17 mouse cellular contexts compared by ENCODE assay signal in the genomic region with DNA sequence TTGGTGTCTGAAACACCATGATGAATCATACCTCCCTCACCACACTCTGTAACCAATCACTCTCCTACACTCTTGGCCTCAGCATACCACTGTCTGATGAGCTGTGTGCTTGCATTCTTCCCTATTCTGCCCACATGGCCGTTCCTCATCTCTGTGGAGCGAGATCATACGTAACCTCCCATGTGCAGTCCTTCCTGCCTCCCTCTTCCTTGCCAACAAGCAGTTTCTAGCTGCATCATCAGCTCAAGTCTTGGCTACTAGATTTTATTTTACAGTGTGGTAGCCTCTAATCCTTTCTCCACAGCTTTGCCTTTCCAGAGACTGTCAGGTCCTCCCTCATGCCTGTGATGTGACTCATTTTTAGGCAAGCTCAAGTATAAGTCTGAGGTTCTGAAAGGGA. TPM values are rescaled to one million over a fixed set of nuclear protein-coding genes. Genes with fewer than 3 reads are reported as not detected.
DNase-seq lines count a peak whose midpoint lies in the region; ATAC-seq and TF ChIP-seq lines count a peak whose summit lies in the region.
"Had no signal": no experiment of that assay in that cellular context is flagged by ENCODE, and none has a peak within 500 bp of the region (broad histone marks: within the 10 kb centered on the region; RNA-seq: fewer than 3 reads in every experiment).

No protein-coding gene starts in this region.

- intact Hi-C loops in gastrocnemius, postnatal 14 days (cut with DNase I; ENCODE audit: low total_unique reads): no loop called here
- intact Hi-C loops in left cerebral cortex, postnatal 25 days (cut with DNase I): no loop called here
- intact Hi-C loops in left cerebral cortex, postnatal 14 days (cut with DNase I): no loop called here

- no peak for TF ChIP-seq CTCF in C2C12 (IDR thresholded peaks at IDR 0.05; ENCODE audit: control insufficient read depth, insufficient read depth, insufficient read length)

- H3ac ChIP-seq in C2C12 (ENCODE audit: control insufficient read depth, insufficient read length, low read depth): peak overlapping the region; percentile 41

- H3K27me3 ChIP-seq in C2C12 (ENCODE audit: control insufficient read depth, insufficient read depth, insufficient read length): no peaks in the 10 kb centered on the region
- H3K27me3 ChIP-seq: midbrain, embryonic 15.5 days had no signal

- no peaks in the 10 kb centered on the region for H3K36me3 ChIP-seq in C2C12 (ENCODE audit: control insufficient read depth, insufficient read depth)
- H3K36me3 ChIP-seq: midbrain, embryonic 15.5 days had no signal

- DNase-seq in gastrocnemius, postnatal 14 days: peak; percentile 6
- no peak for DNase-seq in gastrocnemius, postnatal 10 days
- peak; percentile 9 to 67 for DNase-seq in left cerebral cortex, postnatal 25 days (ENCODE audit: low spot score in 2 of 2)
- no peak for DNase-seq in left cerebral cortex, postnatal 14 days (ENCODE audit: low spot score in 2 of 2)
- no peak for DNase-seq in kidney, adult 18-20 months
- DNase-seq: cerebellum, adult 8-10 months; kidney, adult 11 months; kidney, postnatal 25 days; thymus, adult 2 months had no signal

- no peaks in the 10 kb centered on the region for H3K79me3 ChIP-seq in C2C12 (ENCODE audit: low read depth)

- H3K4me3 ChIP-seq in C2C12 (ENCODE audit: insufficient read depth, poor library complexity, severe bottlenecking): no peak overlapping the region
- H3K4me3 ChIP-seq: erythroblast, embryonic 14.5 days; midbrain, embryonic 15.5 days had no signal

- H3K79me2 ChIP-seq in C2C12 (ENCODE audit: control insufficient read depth, insufficient read depth): no peaks in the 10 kb centered on the region

- ATAC-seq in megakaryocyte progenitor cell, adult 5-6 weeks (replicated peaks; ENCODE audit: poor library complexity): peak; percentile 55
- ATAC-seq in inflammation-experienced regulatory T-cells, adult 6 months: no peak
- ATAC-seq: midbrain, embryonic 15.5 days had no signal

TF ChIP-seq in C2C12, 6 proteins besides CTCF, POLR2A, EP300 and RAD21:
- no peak for TF ChIP-seq FOSL1 (IDR thresholded peaks at IDR 0.05; ENCODE audit: insufficient read depth, low read length, poor library complexity, severe bottlenecking)
- TF ChIP-seq MAX (IDR thresholded peaks at IDR 0.05): peak; percentile 87

RNA-seq across cellular contexts. Expression of a gene that starts 15.4 kb away (rescaled TPM):
- total RNA-seq in gastrocnemius, postnatal 14 days (2021): 1 to 10 TPM; 1.0 to 1.2 TPM
- 1 to 10 TPM; 1.8 to 3.1 TPM for total RNA-seq in gastrocnemius, postnatal 10 days (2021)
- total RNA-seq in left cerebral cortex, postnatal 25 days (2021): under 1 TPM; 0.14 to 0.18 TPM
- total RNA-seq in left cerebral cortex, postnatal 14 days (2021): under 1 TPM in 1 of 2 experiments, not detected in 1; 0.15 TPM
- polyA plus RNA-seq in C2C12 (2012; fragmentation: generic; extraction: Trizol): 0.13 TPM
- 5.3 and 11.7 TPM in 2 replicates for total RNA-seq in megakaryocyte progenitor cell, adult 5-6 weeks (2015)
- total RNA-seq in megakaryocyte progenitor cell, adult 5-6 weeks (2017): 5.9 and 11.3 TPM in 2 replicates
- 10 to 100 TPM in 1 of 3 experiments, 1 to 10 TPM in 2; 4.7 to 11.5 (median 8.6) TPM for polyA plus RNA-seq in inflammation-experienced regulatory T-cells, adult 6 months (2017; shearing (Covaris generic))

RNA-seq across cellular contexts. Expression of a gene that starts 20.6 kb away (rescaled TPM):
- not detected for total RNA-seq in gastrocnemius, postnatal 14 days (2021)
- under 1 TPM in 1 of 2 experiments, not detected in 1; 0.09 TPM for total RNA-seq in gastrocnemius, postnatal 10 days (2021)
- not detected for total RNA-seq in left cerebral cortex, postnatal 25 days (2021)
- total RNA-seq in left cerebral cortex, postnatal 14 days (2021): not detected
- not detected for polyA plus RNA-seq in C2C12 (2012; fragmentation: generic; extraction: Trizol)
- 0.54 and 1.6 TPM in 2 replicates for total RNA-seq in megakaryocyte progenitor cell, adult 5-6 weeks (2015)
- 0.46 and 0.91 TPM in 2 replicates for total RNA-seq in megakaryocyte progenitor cell, adult 5-6 weeks (2017)
- 100 to 1,000 TPM in 1 of 3 experiments, 10 to 100 TPM in 2; 81.5 to 155 (median 82.1) TPM for polyA plus RNA-seq in inflammation-experienced regulatory T-cells, adult 6 months (2017; shearing (Covaris generic))
- polyA plus RNA-seq: erythroblast, embryonic 14.5 days; hindbrain, embryonic 11.5 days; limb, embryonic 11.5 days; midbrain, embryonic 15.5 days; neural tube, embryonic 11.5 days had no signal

Comparison
In these comparisons a context has a peak if more than half of its experiments do, and no peak if none do; other contexts are left out.
1. DNase-seq: peak in gastrocnemius, postnatal 14 days (single experiment) and left cerebral cortex, postnatal 25 days (2 of 2); none in gastrocnemius, postnatal 10 days (single experiment), left cerebral cortex, postnatal 14 days (0 of 2) and kidney, adult 18-20 months (single experiment).